18 mouse cellular contexts compared by ENCODE assay signal in the genomic region with DNA sequence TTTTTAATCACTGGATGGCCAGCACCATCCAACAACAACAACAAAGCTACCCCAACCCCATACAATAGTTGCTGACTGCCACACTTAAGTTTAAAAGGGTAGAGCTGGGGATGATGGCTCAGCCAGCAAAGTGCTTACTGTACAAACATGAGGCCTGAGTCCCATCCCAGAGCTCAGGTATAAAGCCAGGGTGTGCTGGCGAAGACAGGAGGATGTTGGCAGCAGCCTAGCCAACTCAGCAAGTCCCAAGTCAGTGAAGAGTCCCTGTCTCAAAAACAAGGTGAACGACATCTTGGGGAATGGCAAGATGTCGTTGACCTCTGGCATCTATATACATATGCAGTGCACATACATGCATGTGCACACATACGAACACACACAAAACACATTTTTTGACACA.
"Had no signal": no experiment of that assay in that cellular context is flagged by ENCODE, and none has a peak within 500 bp of the region (broad histone marks: within the 10 kb centered on the region; RNA-seq: fewer than 3 reads in every experiment).

No protein-coding gene starts in this region.

- H3K9me3 ChIP-seq: limb, embryonic 12.5 days; limb, embryonic 15.5 days; liver, embryonic 13.5 days; midbrain, embryonic 15.5 days; neural tube, embryonic 15.5 days; stomach, embryonic 15.5 days had no signal

- H3K4me2 ChIP-seq: limb, embryonic 12.5 days; limb, embryonic 15.5 days; liver, embryonic 13.5 days; midbrain, embryonic 12.5 days; midbrain, embryonic 15.5 days; neural tube, embryonic 12.5 days; neural tube, embryonic 15.5 days; stomach, embryonic 15.5 days had no signal

- H3K4me1 ChIP-seq: midbrain, embryonic 15.5 days had no signal

- ATAC-seq: intestine, postnatal 0 days; midbrain, embryonic 15.5 days had no signal

- H3K27ac ChIP-seq: limb, embryonic 12.5 days; limb, embryonic 15.5 days; liver, embryonic 13.5 days; midbrain, embryonic 12.5 days; midbrain, embryonic 15.5 days; neural tube, embryonic 12.5 days; neural tube, embryonic 15.5 days; stomach, embryonic 15.5 days had no signal

- H3K36me3 ChIP-seq: limb, embryonic 12.5 days; limb, embryonic 15.5 days; liver, embryonic 13.5 days; midbrain, embryonic 12.5 days; midbrain, embryonic 15.5 days; neural tube, embryonic 12.5 days; neural tube, embryonic 15.5 days; stomach, embryonic 15.5 days had no signal

- H3K9ac ChIP-seq: limb, embryonic 12.5 days; limb, embryonic 15.5 days; liver, embryonic 13.5 days; midbrain, embryonic 12.5 days; midbrain, embryonic 15.5 days; neural tube, embryonic 12.5 days; neural tube, embryonic 15.5 days; stomach, embryonic 15.5 days had no signal

- H3K4me3 ChIP-seq: limb, embryonic 12.5 days; limb, embryonic 15.5 days; liver, embryonic 13.5 days; midbrain, embryonic 12.5 days; midbrain, embryonic 15.5 days; neural tube, embryonic 12.5 days; neural tube, embryonic 15.5 days; stomach, embryonic 15.5 days had no signal

- H3K27me3 ChIP-seq: limb, embryonic 12.5 days; limb, embryonic 15.5 days; liver, embryonic 13.5 days; midbrain, embryonic 12.5 days; midbrain, embryonic 15.5 days; neural tube, embryonic 12.5 days; neural tube, embryonic 15.5 days; stomach, embryonic 15.5 days had no signal

- DNase-seq: kidney, postnatal 4 days; left cerebral cortex, postnatal 4 days; liver, embryonic 13.5 days; lung, adult 2 months; lung, postnatal 14 days; lung, postnatal 4 days; right cerebral cortex, adult 18-20 months; right cerebral cortex, postnatal 25 days; spleen, adult 18-20 months; thymus, postnatal 25 days had no signal
